Mouse (Mus musculus) granulocyte monocyte progenitor cell, adult 5-6 weeks (primary cell): ENCODE results near the gene Clcn1. TPM values are rescaled to one million over a fixed set of nuclear protein-coding genes. Genes with fewer than 3 reads are reported as not detected.
A peak's percentile ranks its signal among the peaks of the same experiment; 100 is the strongest.

Source experiments
- ATAC-seq: replicated peaks from 2 replicates; pipeline ENCODE4 v1.8.0; 2016; ENCODE audit warnings: mild to moderate bottlenecking, moderate TSS enrichment, inconsistent platforms; ENCODE audit not compliant: poor library complexity, severe bottlenecking
- total RNA-seq, 2 experiments: library from RNA; stranded (forward) in 1 of 2; stranded (reverse) in 1 of 2; fragments of 200-712, 200-1000 nt in 1 of 2; fragments of >200 nt in 1 of 2; fragmentation: Nextera tagmentation in 1 of 2; gene quantifications; 2 replicates each; pipeline ENCODE4 v1.2.3; 2014 to 2017

Clcn1 gene
- total RNA-seq (2014; fragmentation: Nextera tagmentation), result not detected in 2 replicates
- 1.9 TPM in 1 of 2 replicates, not detected in the other for total RNA-seq (2017)

GRCm38 (mm10) chr6:42286448-42286847, at the start of gene Clcn1:
Gene Clcn1, plus strand, starts transcription at chr6:42286685.
- ATAC-seq, result no peak

- ATAC-seq, result no peak
Measured at GRCm38 (mm10) chr6:42237276-42237805, 49.1 kb upstream of the Clcn1 start.

- no peak for ATAC-seq
Measured at GRCm38 (mm10) chr6:42241311-42242045, 45.0 kb upstream of the Clcn1 start.

- peak; percentile 99 for ATAC-seq
Measured at GRCm38 (mm10) chr6:42245711-42246353, 40.7 kb upstream of the Clcn1 start, which contains the start of gene Gstk1. Gene Gstk1, plus strand, starts transcription at chr6:42245935.

- ATAC-seq, result peak; percentile 32
Measured at GRCm38 (mm10) chr6:42247173-42247572, 39.3 kb upstream of the Clcn1 start.

- no peak for ATAC-seq
Measured at GRCm38 (mm10) chr6:42247981-42248380, 38.5 kb upstream of the Clcn1 start.

GRCm38 (mm10) chr6:42251791-42252190, 34.7 kb upstream of the Clcn1 start:
- no peak for ATAC-seq

- no peak for ATAC-seq
Measured at GRCm38 (mm10) chr6:42253103-42253502, 33.4 kb upstream of the Clcn1 start.

- peak; percentile 95 for ATAC-seq
Measured at GRCm38 (mm10) chr6:42257303-42257863, 29.1 kb upstream of the Clcn1 start.

- no peak for ATAC-seq
Measured at GRCm38 (mm10) chr6:42260430-42260829, 26.1 kb upstream of the Clcn1 start.

GRCm38 (mm10) chr6:42261524-42262170, 24.8 kb upstream of the Clcn1 start, which contains the start of gene Tmem139:
Gene Tmem139, plus strand, starts transcription at chr6:42261970.
- no peak for ATAC-seq

- peak; percentile 86 for ATAC-seq
Measured at GRCm38 (mm10) chr6:42264626-42265312, 21.7 kb upstream of the Clcn1 start, which contains the start of gene Casp2. Gene Casp2, plus strand, starts transcription at chr6:42264985.

- ATAC-seq, result peak; percentile 49
Measured at GRCm38 (mm10) chr6:42265391-42266330, 20.8 kb upstream of the Clcn1 start.

- ATAC-seq, result no peak
Measured at GRCm38 (mm10) chr6:42270817-42271216, 15.7 kb upstream of the Clcn1 start.

- no peak for ATAC-seq
Measured at GRCm38 (mm10) chr6:42276151-42276550, 10.3 kb upstream of the Clcn1 start.

- ATAC-seq, result peak; percentile 33; the same call in 1 of the 2 replicates
Measured at GRCm38 (mm10) chr6:42282865-42283528, 3.5 kb upstream of the Clcn1 start.

GRCm38 (mm10) chr6:42287562-42287961, 1.1 kb downstream of the Clcn1 start:
- ATAC-seq, result no peak

- ATAC-seq, result peak; percentile 98
Measured at GRCm38 (mm10) chr6:42293327-42293726, 6.8 kb downstream of the Clcn1 start.
